Mouse (Mus musculus) hindlimb bud, embryonic 11.5 days (tissue): ENCODE results near the gene Bod1l.

Experiments used
- DNase-seq: peaks from one replicate; pipeline ENCODE4 v3.0.0-alpha.2; 2012; ENCODE audit warnings: low read depth, low spot score; ENCODE audit errors: extremely low spot score

Bod1l gene

DNA sequence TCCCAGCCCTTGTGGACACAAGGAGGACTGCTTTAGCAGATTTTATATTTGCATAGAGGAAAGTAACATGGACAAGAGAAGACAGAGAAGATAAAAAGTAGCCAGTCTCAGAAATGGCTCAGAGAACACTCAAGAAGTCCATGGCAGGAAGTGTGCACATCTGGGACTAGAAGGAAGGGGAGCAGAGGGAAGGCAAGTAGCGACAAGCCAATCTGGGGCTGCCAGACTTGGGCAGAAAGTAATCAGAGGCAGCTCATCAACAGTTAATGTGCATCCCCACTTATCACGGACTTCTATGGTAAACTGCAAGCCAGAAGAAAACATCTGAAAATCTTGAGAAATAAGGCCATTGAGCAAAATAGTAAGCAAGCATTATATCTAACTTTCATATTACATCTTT, 39.5 kb downstream of the Bod1l start:
- DNase-seq = no peak

DNA sequence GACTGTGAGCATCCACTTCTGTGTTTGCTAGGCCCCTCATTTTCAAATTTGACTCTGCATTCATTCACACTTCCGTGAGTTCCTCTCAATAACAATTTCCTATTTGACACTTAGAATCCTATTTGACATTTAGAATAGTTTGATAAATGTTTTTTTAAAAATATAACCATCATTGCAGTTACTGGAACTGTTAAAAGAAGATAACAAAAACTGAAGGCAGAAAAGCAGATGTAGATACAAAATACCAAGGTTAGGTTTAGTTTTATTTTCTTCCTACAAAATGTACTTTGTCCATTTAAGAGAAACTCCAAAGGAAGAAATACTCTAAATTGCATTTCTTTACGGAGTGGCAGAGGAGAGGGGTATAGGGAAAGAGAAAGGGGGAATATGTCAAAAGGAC, 42.5 kb downstream of the Bod1l start:
- no peak for DNase-seq

DNA sequence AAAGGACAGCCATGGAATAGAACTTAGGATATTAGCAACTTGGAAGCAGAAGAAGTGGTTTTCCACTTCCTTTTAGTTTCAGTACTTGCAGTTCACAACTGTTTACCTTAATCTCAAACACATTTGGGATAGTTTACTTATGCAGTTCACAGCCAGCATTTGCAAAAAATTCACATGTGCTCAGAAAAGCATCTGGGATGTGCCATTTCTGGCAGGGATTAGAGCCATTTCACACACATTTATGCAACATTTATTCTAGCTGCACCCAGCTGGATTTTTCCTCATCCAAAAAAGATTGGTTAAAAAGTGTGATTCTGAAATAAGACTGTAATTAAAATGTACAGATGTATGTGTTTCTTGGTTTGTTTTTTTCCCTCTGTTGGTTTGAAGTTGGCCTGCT, 49.7 kb downstream of the Bod1l start:
- DNase-seq = no peak

- DNase-seq = no peak
Measured at GRCm38 (mm10) chr5:41790517-41790916, 53.6 kb downstream of the Bod1l start.

- DNase-seq = no peak
Measured at GRCm38 (mm10) chr5:41788877-41789276, 55.2 kb downstream of the Bod1l start.

DNA sequence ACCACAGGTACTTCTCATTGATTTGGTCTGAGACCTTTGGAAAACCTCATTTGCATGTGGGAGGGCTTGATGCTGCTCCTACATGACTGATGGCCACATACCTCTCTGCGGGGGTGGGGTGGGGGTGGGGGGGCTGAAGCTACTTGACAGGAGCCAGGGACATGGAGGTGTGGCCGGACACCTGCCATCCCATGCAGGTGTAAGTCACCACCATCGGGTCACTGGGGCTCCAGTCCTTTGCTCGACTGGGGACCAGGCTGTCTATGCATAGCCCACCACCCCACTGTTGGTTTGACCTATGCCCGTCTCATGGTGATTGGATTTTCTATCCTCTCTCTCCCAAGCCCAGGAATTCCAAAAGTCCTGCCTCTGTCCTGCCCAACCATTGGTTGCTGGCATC, 62.2 kb downstream of the Bod1l start:
- no peak for DNase-seq

GRCm38 (mm10) chr5:41780026-41780425, 64.1 kb downstream of the Bod1l start:
- no peak for DNase-seq

- no peak for DNase-seq
Measured at GRCm38 (mm10) chr5:41775728-41776127, 68.4 kb downstream of the Bod1l start.

GRCm38 (mm10) chr5:41775273-41775672, 68.8 kb downstream of the Bod1l start:
- DNase-seq = no peak

GRCm38 (mm10) chr5:41768382-41769040, 75.6 kb downstream of the Bod1l start:
- DNase-seq = peak; percentile 80

GRCm38 (mm10) chr5:41767296-41768200, 76.6 kb downstream of the Bod1l start:
- DNase-seq = no peak

- no peak for DNase-seq
Measured at GRCm38 (mm10) chr5:41766406-41767010, 77.6 kb downstream of the Bod1l start.

- no peak for DNase-seq
Measured at GRCm38 (mm10) chr5:41765626-41766405, 78.3 kb downstream of the Bod1l start.

- no peak for DNase-seq
Measured at GRCm38 (mm10) chr5:41763731-41764721, 80.1 kb downstream of the Bod1l start, which contains the start of gene Nkx3-2. Gene Nkx3-2, minus strand, starts transcription at chr5:41764501.

DNA sequence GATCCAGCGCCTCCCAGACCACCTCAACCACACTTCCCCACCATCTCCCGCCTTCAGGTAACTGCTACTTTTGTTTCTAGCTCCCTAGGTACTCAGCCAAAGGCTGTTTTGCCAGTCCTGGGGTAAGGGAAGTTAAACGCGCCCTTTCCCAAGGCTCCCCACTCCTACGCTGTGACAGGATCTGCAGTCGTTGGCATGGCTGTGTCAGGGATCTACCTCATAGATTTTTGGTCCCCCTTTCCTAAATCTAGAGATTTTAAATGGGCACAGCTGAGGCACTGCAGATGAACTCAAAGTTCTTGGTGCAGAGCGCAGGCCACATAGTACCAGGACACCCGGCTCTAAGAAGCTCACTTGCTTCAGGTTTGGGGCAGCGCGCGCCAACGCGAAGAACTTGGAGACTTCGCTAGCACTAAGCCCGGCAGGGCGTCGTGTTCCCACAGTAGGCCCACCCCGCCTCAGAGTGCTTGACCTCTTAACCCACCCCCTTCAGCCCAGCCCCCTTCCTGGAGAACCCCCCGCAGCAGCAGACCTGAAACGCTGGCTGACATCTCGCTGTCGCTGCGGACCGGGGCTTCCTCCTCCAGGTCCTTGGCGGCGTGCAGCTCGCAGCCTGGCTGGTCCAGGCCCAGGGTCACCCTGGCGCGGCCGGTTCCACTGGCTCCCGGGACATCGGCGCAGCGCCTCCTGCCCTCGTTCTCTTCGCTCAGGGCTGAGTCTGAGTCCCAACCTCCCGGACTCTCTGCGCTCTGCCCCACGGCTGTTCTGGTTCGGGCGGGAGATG, 81.0 kb downstream of the Bod1l start:
- no peak for DNase-seq

DNA sequence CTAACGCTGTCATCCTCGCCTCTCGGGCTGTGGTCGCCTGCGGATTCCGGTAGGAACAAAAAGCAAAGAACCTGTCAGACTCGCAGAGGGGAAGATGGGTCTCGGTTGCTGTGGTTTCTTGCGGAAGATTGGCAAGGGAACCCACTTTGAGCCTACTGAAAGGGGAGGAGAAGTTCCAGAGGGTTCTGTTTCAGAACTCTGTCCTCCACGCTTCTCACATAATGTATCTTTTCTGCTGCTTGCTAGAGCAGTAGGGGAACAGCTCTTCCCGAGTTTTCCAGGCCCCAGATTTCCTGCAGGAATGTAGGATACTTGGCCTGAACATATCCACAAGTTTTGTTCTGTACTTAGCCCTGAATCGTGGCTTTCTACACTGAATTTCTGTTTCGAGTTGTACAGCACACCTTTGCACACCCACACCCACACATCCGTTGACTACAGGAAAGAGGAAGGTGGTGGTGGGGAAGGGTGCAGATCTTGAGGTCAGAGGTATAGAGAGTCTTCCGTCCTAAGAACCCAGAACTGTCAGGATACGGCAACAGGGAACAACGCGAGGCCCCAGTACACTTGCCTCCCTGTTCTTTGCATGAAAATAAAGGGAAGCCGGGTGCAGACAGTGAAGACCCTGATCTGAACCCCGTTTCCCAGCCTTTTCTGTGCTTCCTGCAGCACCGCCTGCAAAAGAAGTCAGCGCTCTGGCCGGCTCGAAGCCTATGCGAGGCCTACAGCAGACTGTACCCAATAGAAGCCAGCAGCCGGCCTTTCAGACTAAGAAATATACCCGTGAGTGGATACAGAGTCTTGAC, 81.8 kb downstream of the Bod1l start:
- DNase-seq = no peak

- no peak for DNase-seq
Measured at GRCm38 (mm10) chr5:41761509-41762140, 82.5 kb downstream of the Bod1l start.
